Mouse (Mus musculus) limb, embryonic 13.5 days (tissue): ENCODE results near the gene Fancg. TPM values are rescaled to one million over a fixed set of nuclear protein-coding genes. Genes with fewer than 3 reads are reported as not detected.
A peak's percentile ranks its signal among the peaks of the same experiment; 100 is the strongest.

Source experiments
- ATAC-seq: fragments of 200-750 bp; cut with Nextera tagmentation; 2 replicates; pipeline ENCODE4 v1.8.0; 2017; ENCODE audit warnings: low read depth, moderate number of reproducible peaks, moderate TSS enrichment; ENCODE audit not compliant: low FRiP score
- H3K27ac ChIP-seq: fragments of 300-500 bp; sonication (generic); 2 replicates; pipeline ENCODE4 v1.5.1; 2015; ENCODE audit warnings: inconsistent platforms, mild to moderate bottlenecking, moderate library complexity
- H3K27me3 ChIP-seq: fragments of 300-500 bp; sonication (generic); 2 replicates; pipeline ENCODE4 v1.6.1; 2015; ENCODE audit warnings: mild to moderate bottlenecking, inconsistent platforms
- H3K36me3 ChIP-seq: fragments of 300-500 bp; sonication (generic); 2 replicates; pipeline ENCODE4 v1.6.1; 2015; ENCODE audit warnings: inconsistent platforms, mild to moderate bottlenecking, moderate library complexity
- H3K4me1 ChIP-seq: fragments of 300-500 bp; sonication (generic); 2 replicates; pipeline ENCODE4 v1.6.1; 2015; ENCODE audit warnings: inconsistent platforms
- H3K4me2 ChIP-seq: fragments of 300-500 bp; sonication (generic); replicated peaks from 2 replicates; pipeline ENCODE4 v1.6.1; 2015; ENCODE audit warnings: inconsistent platforms, mild to moderate bottlenecking, moderate library complexity
- H3K4me3 ChIP-seq: fragments of 300-500 bp; sonication (generic); 2 replicates; pipeline ENCODE4 v1.5.1; 2015; ENCODE audit warnings: moderate library complexity, mild to moderate bottlenecking, inconsistent platforms
- H3K9ac ChIP-seq: fragments of 300-500 bp; sonication (generic); 2 replicates; pipeline ENCODE4 v1.6.1; 2015; ENCODE audit warnings: mild to moderate bottlenecking, inconsistent platforms
- H3K9me3 ChIP-seq: fragments of 300-500 bp; sonication (generic); 2 replicates; pipeline ENCODE4 v1.6.1; 2016; ENCODE audit warnings: inconsistent platforms
- WGBS: fragments of 180-500 bp; shearing (Covaris S2); methylation state at CpG from one replicate; pipeline ENCODE4 v1.1.7; 2015; 5-methylcytosine and 5-hydroxymethylcytosine counted together
- polyA plus RNA-seq: library from polyadenylated mRNA; unstranded; fragments of >200 nt; fragmentation: Nextera tagmentation; extraction: Ambion mirVana; gene quantifications from 2 replicates; pipeline ENCODE4 v1.2.1, GENCODE M21; 2015

The Fancg gene
- polyA plus RNA-seq, 1 experiment from 2014 or later = 19.5 TPM

GRCm38 (mm10) chr4:43043644-43044357 lies 33.5 kb upstream of the Fancg start:
- 29% methylated on average over 7 of the region's 7 CpGs for WGBS
- no peaks in the 10 kb centered on the region for H3K27me3 ChIP-seq
- H3K4me2 ChIP-seq = peak overlapping the region; percentile 86
- H3K9ac ChIP-seq = peak overlapping the region; percentile 1; the same call in 1 of the 2 replicates
- no peaks in the 10 kb centered on the region for H3K36me3 ChIP-seq
- ATAC-seq = no peak
- peaks cover 31% of the 10 kb centered on the region for H3K4me1 ChIP-seq
- no peak overlapping the region for H3K4me3 ChIP-seq
- H3K9me3 ChIP-seq = no peaks in the 10 kb centered on the region
- H3K27ac ChIP-seq = no peak overlapping the region

- Histone ChIP-seq H3K9me3 (no peaks in the 10 kb centered on the region), H3K4me1 (peaks cover 41% of the 10 kb centered on the region), H3K27me3 (no peaks in the 10 kb centered on the region), H3K27ac (peak overlapping the region; percentile 6; the same call in 1 of the 2 replicates), H3K36me3 (peaks cover 9% of the 10 kb centered on the region), H3K9ac (no peak overlapping the region), H3K4me2 (no peak overlapping the region), H3K4me3 (no peak overlapping the region)
- WGBS = 71% methylated on average over 9 of the region's 9 CpGs
- ATAC-seq = no peak
Measured at GRCm38 (mm10) chr4:43040881-43041547, 30.7 kb upstream of the Fancg start.

- H3K4me2 ChIP-seq = peak overlapping the region; percentile 85
- no peaks in the 10 kb centered on the region for H3K27me3 ChIP-seq
- H3K36me3 ChIP-seq = peaks cover 16% of the 10 kb centered on the region
- peak; percentile 98 for ATAC-seq
- peak overlapping the region; percentile 80 for H3K9ac ChIP-seq
- peak overlapping the region; percentile 67; the same call in 1 of the 2 replicates for H3K27ac ChIP-seq
- under 1% methylated on average over 25 of the region's 25 CpGs for WGBS
- no peaks in the 10 kb centered on the region for H3K9me3 ChIP-seq
- H3K4me3 ChIP-seq = peak overlapping the region; percentile 77
- peaks cover 38% of the 10 kb centered on the region for H3K4me1 ChIP-seq
Measured at GRCm38 (mm10) chr4:43040114-43040572, 29.8 kb upstream of the Fancg start.

- no peaks in the 10 kb centered on the region for H3K27me3 ChIP-seq
- H3K36me3 ChIP-seq = peaks cover 21% of the 10 kb centered on the region
- peak overlapping the region; percentile 85 for H3K4me2 ChIP-seq
- peak overlapping the region; percentile 80 for H3K9ac ChIP-seq
- H3K9me3 ChIP-seq = no peaks in the 10 kb centered on the region
- peaks cover 33% of the 10 kb centered on the region for H3K4me1 ChIP-seq
- H3K4me3 ChIP-seq = peak overlapping the region; percentile 77
- H3K27ac ChIP-seq = peak overlapping the region; percentile 67
- no peak; the same call in none of the 2 replicates for ATAC-seq
- 2% methylated on average over 11 of the region's 11 CpGs for WGBS
Measured at GRCm38 (mm10) chr4:43039609-43040008, 29.3 kb upstream of the Fancg start.

GRCm38 (mm10) chr4:43038567-43039495 lies 28.5 kb upstream of the Fancg start:
- peak overlapping the region; percentile 77 for H3K4me3 ChIP-seq
- peak overlapping the region; percentile 80 for H3K9ac ChIP-seq
- WGBS = 55% methylated on average over 15 of the region's 15 CpGs
- H3K4me2 ChIP-seq = peak overlapping the region; percentile 85
- H3K27ac ChIP-seq = 0 out of 2 replicates have a peak overlapping the region, but pooled peaks have one; percentile 67
- peaks cover 29% of the 10 kb centered on the region for H3K36me3 ChIP-seq
- no peaks in the 10 kb centered on the region for H3K27me3 ChIP-seq
- no peak for ATAC-seq
- peaks cover 25% of the 10 kb centered on the region for H3K4me1 ChIP-seq
- H3K9me3 ChIP-seq = no peaks in the 10 kb centered on the region

GRCm38 (mm10) chr4:43037860-43038566 lies 27.7 kb upstream of the Fancg start:
- no peak overlapping the region for H3K9ac ChIP-seq
- H3K36me3 ChIP-seq = peaks cover 37% of the 10 kb centered on the region
- no peak overlapping the region for H3K27ac ChIP-seq
- H3K4me2 ChIP-seq = peak overlapping the region; percentile 21; the same call in 1 of the 2 replicates
- H3K27me3 ChIP-seq = no peaks in the 10 kb centered on the region
- WGBS = 65% methylated on average over 4 of the region's 4 CpGs
- H3K4me1 ChIP-seq = peaks cover 23% of the 10 kb centered on the region
- ATAC-seq = no peak
- H3K9me3 ChIP-seq = no peaks in the 10 kb centered on the region
- no peak overlapping the region for H3K4me3 ChIP-seq

- no peak overlapping the region for H3K4me3 ChIP-seq
- no peaks in the 10 kb centered on the region for H3K27me3 ChIP-seq
- H3K4me2 ChIP-seq = no peak overlapping the region
- no peaks in the 10 kb centered on the region for H3K9me3 ChIP-seq
- H3K9ac ChIP-seq = no peak overlapping the region
- WGBS = 89% methylated on average over 10 of the region's 10 CpGs
- H3K4me1 ChIP-seq = peaks cover 30% of the 10 kb centered on the region
- H3K27ac ChIP-seq = no peak overlapping the region
- no peak for ATAC-seq
- peaks cover 43% of the 10 kb centered on the region for H3K36me3 ChIP-seq
Measured at GRCm38 (mm10) chr4:43036356-43036755, 26.1 kb upstream of the Fancg start.

GRCm38 (mm10) chr4:43035851-43036250 lies 25.5 kb upstream of the Fancg start:
- no peak overlapping the region for H3K4me2 ChIP-seq
- H3K4me3 ChIP-seq = no peak overlapping the region
- no peaks in the 10 kb centered on the region for H3K9me3 ChIP-seq
- no peaks in the 10 kb centered on the region for H3K27me3 ChIP-seq
- peaks cover 30% of the 10 kb centered on the region for H3K4me1 ChIP-seq
- H3K36me3 ChIP-seq = peaks cover 43% of the 10 kb centered on the region
- no peak for ATAC-seq
- H3K9ac ChIP-seq = 0 out of 2 replicates have a peak overlapping the region, but pooled peaks have one; percentile 25
- H3K27ac ChIP-seq = no peak overlapping the region
- 84% methylated on average over 6 of the region's 6 CpGs for WGBS

GRCm38 (mm10) chr4:43033481-43033880 lies 23.2 kb upstream of the Fancg start:
- WGBS = 84% methylated on average over 14 of the region's 14 CpGs
- no peak overlapping the region for H3K27ac ChIP-seq
- no peak overlapping the region for H3K4me3 ChIP-seq
- ATAC-seq = no peak
- H3K4me2 ChIP-seq = no peak overlapping the region
- H3K4me1 ChIP-seq = peaks cover 23% of the 10 kb centered on the region
- peaks cover 59% of the 10 kb centered on the region for H3K36me3 ChIP-seq
- H3K9me3 ChIP-seq = no peaks in the 10 kb centered on the region
- no peaks in the 10 kb centered on the region for H3K27me3 ChIP-seq
- no peak overlapping the region for H3K9ac ChIP-seq

- no peaks in the 10 kb centered on the region for H3K27me3 ChIP-seq
- no peak for ATAC-seq
- H3K36me3 ChIP-seq = peaks cover 69% of the 10 kb centered on the region
- no peaks in the 10 kb centered on the region for H3K9me3 ChIP-seq
- no peak overlapping the region for H3K9ac ChIP-seq
- H3K4me1 ChIP-seq = peaks cover 15% of the 10 kb centered on the region
- no peak overlapping the region for H3K4me3 ChIP-seq
- WGBS = 100% methylated on average over 1 of the region's 1 CpGs
- H3K27ac ChIP-seq = no peak overlapping the region
- H3K4me2 ChIP-seq = no peak overlapping the region
Measured at GRCm38 (mm10) chr4:43032501-43032900, 22.2 kb upstream of the Fancg start.
